Mouse (Mus musculus) limb, embryonic 13.5 days (tissue): ENCODE measurements around the gene Snrpd3. TPM values are rescaled to one million over a fixed set of nuclear protein-coding genes. Genes with fewer than 3 reads are reported as not detected.
"Not testable (repeated sequence)": the region's sequence is repeated elsewhere in the genome, so short reads cannot be mapped to it uniquely, and the experiment has no call there.

Experiments used
- ATAC-seq: fragments of 200-750 bp; cut with Nextera tagmentation; 2 replicates; pipeline ENCODE4 v1.8.0; 2017; ENCODE audit warnings: low read depth, moderate number of reproducible peaks, moderate TSS enrichment; ENCODE audit not compliant: low FRiP score
- H3K27ac ChIP-seq: fragments of 300-500 bp; sonication (generic); 2 replicates; pipeline ENCODE4 v1.5.1; 2015; ENCODE audit warnings: inconsistent platforms, mild to moderate bottlenecking, moderate library complexity
- H3K27me3 ChIP-seq: fragments of 300-500 bp; sonication (generic); 2 replicates; pipeline ENCODE4 v1.6.1; 2015; ENCODE audit warnings: mild to moderate bottlenecking, inconsistent platforms
- H3K36me3 ChIP-seq: fragments of 300-500 bp; sonication (generic); 2 replicates; pipeline ENCODE4 v1.6.1; 2015; ENCODE audit warnings: inconsistent platforms, mild to moderate bottlenecking, moderate library complexity
- H3K4me1 ChIP-seq: fragments of 300-500 bp; sonication (generic); 2 replicates; pipeline ENCODE4 v1.6.1; 2015; ENCODE audit warnings: inconsistent platforms
- H3K4me2 ChIP-seq: fragments of 300-500 bp; sonication (generic); replicated peaks from 2 replicates; pipeline ENCODE4 v1.6.1; 2015; ENCODE audit warnings: inconsistent platforms, mild to moderate bottlenecking, moderate library complexity
- H3K4me3 ChIP-seq: fragments of 300-500 bp; sonication (generic); 2 replicates; pipeline ENCODE4 v1.5.1; 2015; ENCODE audit warnings: moderate library complexity, mild to moderate bottlenecking, inconsistent platforms
- H3K9ac ChIP-seq: fragments of 300-500 bp; sonication (generic); 2 replicates; pipeline ENCODE4 v1.6.1; 2015; ENCODE audit warnings: mild to moderate bottlenecking, inconsistent platforms
- H3K9me3 ChIP-seq: fragments of 300-500 bp; sonication (generic); 2 replicates; pipeline ENCODE4 v1.6.1; 2016; ENCODE audit warnings: inconsistent platforms
- WGBS: fragments of 180-500 bp; shearing (Covaris S2); methylation state at CpG from one replicate; pipeline ENCODE4 v1.1.7; 2015; 5-methylcytosine and 5-hydroxymethylcytosine counted together
- polyA plus RNA-seq: library from polyadenylated mRNA; unstranded; fragments of >200 nt; fragmentation: Nextera tagmentation; extraction: Ambion mirVana; gene quantifications from 2 replicates; pipeline ENCODE4 v1.2.1, GENCODE M21; 2015

Gene Snrpd3
- polyA plus RNA-seq = 192 and 209 TPM in 2 replicates

GRCm38 (mm10) chr10:75517073-75517757 is at the start of gene Snrpd3:
Gene Snrpd3 (plus strand): TSS chr10:75517551.
- H3K4me2 ChIP-seq = peak within 1 kb of the TSS; percentile 95
- H3K27me3 ChIP-seq = no peaks in the 10 kb centered on the region
- peaks cover 37% of the 10 kb centered on the region for H3K36me3 ChIP-seq
- H3K4me3 ChIP-seq = peak within 1 kb of the TSS; percentile 68
- peak within 1 kb of the TSS; percentile 96 for H3K27ac ChIP-seq
- WGBS = 1% methylated on average over 39 of the region's 52 CpGs
- ATAC-seq = peak; percentile 97
- H3K4me1 ChIP-seq = peaks cover 28% of the 10 kb centered on the region
- H3K9ac ChIP-seq = peak within 1 kb of the TSS; percentile 89
- no peaks in the 10 kb centered on the region for H3K9me3 ChIP-seq

GRCm38 (mm10) chr10:75473411-75473810 is 43.9 kb upstream of the Snrpd3 start:
- ATAC-seq = no peak
- no peak overlapping the region for H3K4me3 ChIP-seq
- 66% methylated on average over 8 of the region's 8 CpGs for WGBS
- H3K4me1 ChIP-seq = 0 out of 2 replicates have a peak, but pooled peaks cover 5% of the 10 kb centered on the region
- H3K4me2 ChIP-seq = no peak overlapping the region
- no peaks in the 10 kb centered on the region for H3K36me3 ChIP-seq
- H3K27ac ChIP-seq = no peak overlapping the region
- H3K9me3 ChIP-seq = no peaks in the 10 kb centered on the region
- H3K9ac ChIP-seq = no peak overlapping the region
- no peaks in the 10 kb centered on the region for H3K27me3 ChIP-seq

DNA sequence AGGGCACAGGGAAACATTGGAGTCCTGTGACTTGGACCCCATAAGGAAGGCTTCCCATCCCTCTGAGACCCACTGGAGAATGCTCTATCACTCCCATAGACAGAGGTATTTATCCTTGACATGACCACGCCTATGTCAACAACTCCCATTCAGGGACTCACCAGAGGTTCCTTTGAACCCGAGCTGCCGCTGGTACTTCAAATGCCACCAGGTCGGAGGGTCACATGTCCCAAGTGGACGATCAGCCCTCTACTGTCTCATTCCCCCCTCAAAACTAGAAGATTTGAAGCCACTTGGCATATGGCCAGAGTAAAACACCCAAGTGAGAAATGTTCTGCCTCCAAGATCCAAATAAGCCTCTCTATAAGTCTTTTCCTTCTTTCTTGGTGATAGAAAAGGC is 42.8 kb upstream of the Snrpd3 start:
- H3K27ac ChIP-seq = no peak overlapping the region
- WGBS = 41% methylated on average over 5 of the region's 5 CpGs
- no peaks in the 10 kb centered on the region for H3K9me3 ChIP-seq
- no peak overlapping the region for H3K4me2 ChIP-seq
- H3K4me3 ChIP-seq = no peak overlapping the region
- ATAC-seq = no peak
- no peaks in the 10 kb centered on the region for H3K27me3 ChIP-seq
- no peaks in the 10 kb centered on the region for H3K36me3 ChIP-seq
- no peak overlapping the region for H3K9ac ChIP-seq
- 0 out of 2 replicates have a peak, but pooled peaks cover 5% of the 10 kb centered on the region for H3K4me1 ChIP-seq

DNA sequence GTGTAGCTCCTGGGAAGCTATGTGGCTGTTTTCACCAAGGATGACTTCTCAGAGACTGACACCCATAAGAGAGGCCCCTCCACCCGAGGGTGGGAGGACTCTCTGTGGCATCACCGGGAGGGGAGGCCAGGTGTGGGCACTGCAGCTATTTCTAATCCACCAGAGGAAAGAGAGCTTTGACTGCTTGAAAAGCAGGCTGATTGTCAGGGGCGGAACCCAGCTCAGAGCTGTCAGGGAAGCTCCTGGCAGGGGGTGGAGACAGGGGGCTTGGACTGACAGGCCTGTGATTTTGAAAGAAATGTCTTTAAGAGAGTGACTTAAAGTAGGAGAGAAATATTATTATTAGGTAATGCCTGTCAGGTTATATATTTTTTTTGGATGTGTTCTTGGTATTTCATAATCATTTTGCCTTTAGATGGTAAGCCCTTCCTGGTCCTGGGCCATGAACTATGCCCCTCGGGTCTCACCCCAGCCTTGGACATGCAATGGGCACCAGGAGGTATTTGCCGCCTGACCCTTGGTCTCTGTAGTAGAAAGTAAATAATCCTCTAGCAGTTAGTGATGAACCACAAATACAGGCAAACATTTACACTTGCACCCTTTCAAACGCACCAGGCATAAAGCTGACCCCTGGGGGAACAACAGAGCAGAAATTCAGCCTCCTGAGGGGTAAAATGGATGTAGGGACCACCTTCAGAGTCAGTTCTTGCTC is 42.1 kb upstream of the Snrpd3 start:
- H3K9me3 ChIP-seq, H3K4me2 ChIP-seq, H3K27ac ChIP-seq, H3K4me3 ChIP-seq, H3K9ac ChIP-seq, H3K27me3 ChIP-seq, ATAC-seq, H3K36me3 ChIP-seq, H3K4me1 ChIP-seq: not testable (repeated sequence)
- WGBS = 41% methylated on average over 5 of the region's 6 CpGs

DNA sequence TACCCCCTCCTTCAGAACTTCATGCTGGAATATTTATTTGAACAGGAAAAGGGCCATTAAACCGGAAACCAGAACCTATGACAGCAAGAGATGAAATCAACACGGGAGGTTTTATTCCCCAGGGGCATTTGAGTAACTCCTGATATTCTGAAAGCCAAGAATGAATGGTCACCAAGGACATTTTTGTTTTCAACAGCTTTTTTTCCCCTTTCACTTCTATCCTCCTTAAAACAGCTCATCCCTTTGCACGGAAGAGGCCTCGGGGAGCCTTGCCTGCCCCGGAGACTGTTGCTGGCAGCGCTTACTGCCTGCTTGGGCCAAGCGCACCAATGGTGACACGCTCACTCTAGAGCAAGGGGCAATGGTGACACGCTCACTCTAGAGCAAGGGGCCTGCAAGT is 40.3 kb upstream of the Snrpd3 start:
- Histone ChIP-seq H3K36me3 (no peaks in the 10 kb centered on the region), H3K27ac (no peak overlapping the region), H3K4me2 (no peak overlapping the region), H3K9ac (no peak overlapping the region), H3K27me3 (no peaks in the 10 kb centered on the region), H3K4me3 (no peak overlapping the region), H3K4me1 (0 out of 2 replicates have a peak, but pooled peaks cover 5% of the 10 kb centered on the region), H3K9me3 (no peaks in the 10 kb centered on the region)
- ATAC-seq = no peak
- WGBS = 71% methylated on average over 9 of the region's 9 CpGs

DNA sequence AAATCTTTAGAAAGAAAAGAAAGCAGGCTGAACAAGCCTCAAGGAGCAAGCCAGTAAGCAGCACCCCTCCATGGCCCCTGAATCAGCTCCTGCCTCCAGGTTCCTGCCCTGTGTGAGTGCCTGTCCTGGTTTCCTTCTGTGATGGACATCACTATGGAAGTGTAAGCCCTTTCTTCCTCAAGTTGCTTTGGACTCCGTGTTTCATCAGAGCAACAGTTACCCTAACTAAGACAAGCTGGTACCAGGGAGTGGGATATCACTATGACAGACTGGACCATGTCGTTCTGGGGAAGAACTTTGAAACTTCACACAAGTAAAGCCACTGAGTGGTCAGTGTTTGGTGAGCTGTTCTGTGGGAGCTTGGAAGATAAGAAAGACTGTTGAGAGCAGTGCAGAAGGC is 37.4 kb upstream of the Snrpd3 start:
- H3K9ac ChIP-seq = no peak overlapping the region
- no peaks in the 10 kb centered on the region for H3K9me3 ChIP-seq
- WGBS = 87% methylated on average over 2 of the region's 2 CpGs
- no peaks in the 10 kb centered on the region for H3K27me3 ChIP-seq
- no peak for ATAC-seq
- no peak overlapping the region for H3K27ac ChIP-seq
- H3K36me3 ChIP-seq = no peaks in the 10 kb centered on the region
- H3K4me2 ChIP-seq = no peak overlapping the region
- 0 out of 2 replicates have a peak, but pooled peaks cover 5% of the 10 kb centered on the region for H3K4me1 ChIP-seq
- H3K4me3 ChIP-seq = no peak overlapping the region

DNA sequence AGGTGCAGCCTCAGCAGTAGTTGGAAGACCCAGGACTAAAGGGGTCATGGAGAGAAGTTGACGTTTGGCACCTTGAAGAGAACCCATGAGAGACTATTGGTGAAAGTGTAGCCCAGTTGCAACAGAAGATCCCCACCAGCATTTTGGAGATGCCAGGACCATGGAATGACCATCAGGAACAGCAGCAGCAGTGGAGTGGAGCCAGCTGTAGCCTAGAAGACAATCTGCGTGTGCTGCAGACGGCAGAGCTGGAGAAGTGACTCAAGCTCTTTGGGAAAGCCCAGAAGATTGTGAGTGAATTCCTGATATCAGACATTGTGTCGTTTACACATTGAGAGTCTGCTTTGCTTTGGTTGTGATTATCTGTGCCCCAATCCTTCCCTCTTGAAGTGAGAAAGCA is 35.6 kb upstream of the Snrpd3 start:
- no peaks in the 10 kb centered on the region for H3K27me3 ChIP-seq
- no peaks in the 10 kb centered on the region for H3K9me3 ChIP-seq
- H3K4me2 ChIP-seq = no peak overlapping the region
- no peak overlapping the region for H3K27ac ChIP-seq
- ATAC-seq = no peak
- H3K9ac ChIP-seq = no peak overlapping the region
- 77% methylated on average over 4 of the region's 4 CpGs for WGBS
- H3K4me1 ChIP-seq = 0 out of 2 replicates have a peak, but pooled peaks cover 5% of the 10 kb centered on the region
- no peaks in the 10 kb centered on the region for H3K36me3 ChIP-seq
- no peak overlapping the region for H3K4me3 ChIP-seq

- Histone ChIP-seq H3K4me2 (no peak overlapping the region), H3K27ac (no peak overlapping the region), H3K4me1 (no peaks in the 10 kb centered on the region), H3K9ac (no peak overlapping the region), H3K4me3 (no peak overlapping the region), H3K9me3 (no peaks in the 10 kb centered on the region), H3K36me3 (no peaks in the 10 kb centered on the region), H3K27me3 (no peaks in the 10 kb centered on the region)
- 74% methylated on average over 5 of the region's 5 CpGs for WGBS
- ATAC-seq = no peak
Observed at GRCm38 (mm10) chr10:75482271-75482670, 35.1 kb upstream of the Snrpd3 start.

DNA sequence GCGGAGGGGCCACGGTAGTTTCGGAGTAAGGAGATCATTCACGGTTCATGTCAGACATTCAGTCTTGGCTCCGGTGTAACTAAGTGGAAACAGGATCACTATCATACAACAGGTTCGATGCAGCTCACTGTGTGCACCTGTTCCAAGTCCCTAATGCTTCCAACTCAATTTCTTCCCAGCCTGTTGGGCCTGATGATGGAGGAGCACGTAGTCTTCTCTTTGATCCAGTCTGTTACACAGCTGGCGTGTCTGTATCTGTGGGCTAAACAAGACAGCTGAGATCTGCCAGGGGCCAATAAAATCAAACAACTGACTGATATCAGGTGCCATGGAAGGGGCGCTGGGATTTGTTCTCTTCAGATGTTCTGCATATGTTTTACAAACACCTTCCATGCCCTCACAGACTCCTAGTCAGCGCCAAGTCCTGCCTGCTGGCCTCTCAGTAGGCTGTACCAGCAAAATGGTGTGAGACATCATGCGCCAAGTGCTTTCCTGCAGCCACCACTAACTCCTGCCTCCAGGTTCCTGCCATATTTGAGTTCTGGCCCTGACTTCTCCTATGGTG is 34.4 kb upstream of the Snrpd3 start:
- 70% methylated on average over 11 of the region's 11 CpGs for WGBS
- no peak overlapping the region for H3K4me2 ChIP-seq
- H3K4me3 ChIP-seq = no peak overlapping the region
- no peaks in the 10 kb centered on the region for H3K36me3 ChIP-seq
- H3K9me3 ChIP-seq = no peaks in the 10 kb centered on the region
- no peaks in the 10 kb centered on the region for H3K4me1 ChIP-seq
- peak; percentile 52; the same call in 1 of the 2 replicates for ATAC-seq
- no peak overlapping the region for H3K9ac ChIP-seq
- no peak overlapping the region for H3K27ac ChIP-seq
- H3K27me3 ChIP-seq = no peaks in the 10 kb centered on the region

GRCm38 (mm10) chr10:75484066-75484465 is 33.3 kb upstream of the Snrpd3 start:
- H3K36me3 ChIP-seq = no peaks in the 10 kb centered on the region
- H3K9ac ChIP-seq = no peak overlapping the region
- H3K4me2 ChIP-seq = no peak overlapping the region
- 89% methylated on average over 6 of the region's 6 CpGs for WGBS
- H3K9me3 ChIP-seq = no peaks in the 10 kb centered on the region
- H3K4me3 ChIP-seq = no peak overlapping the region
- ATAC-seq = no peak
- H3K4me1 ChIP-seq = no peaks in the 10 kb centered on the region
- no peaks in the 10 kb centered on the region for H3K27me3 ChIP-seq
- H3K27ac ChIP-seq = no peak overlapping the region

- H3K4me1 ChIP-seq = no peaks in the 10 kb centered on the region
- H3K4me2 ChIP-seq = no peak overlapping the region
- H3K36me3 ChIP-seq = no peaks in the 10 kb centered on the region
- no peak overlapping the region for H3K9ac ChIP-seq
- no peaks in the 10 kb centered on the region for H3K9me3 ChIP-seq
- no peak overlapping the region for H3K27ac ChIP-seq
- no peaks in the 10 kb centered on the region for H3K27me3 ChIP-seq
- no peak overlapping the region for H3K4me3 ChIP-seq
- WGBS = 61% methylated on average over 6 of the region's 6 CpGs
- ATAC-seq = no peak
Observed at GRCm38 (mm10) chr10:75484767-75485166, 32.6 kb upstream of the Snrpd3 start.
